13 mouse cellular contexts compared by ENCODE assay signal in the genomic region with DNA sequence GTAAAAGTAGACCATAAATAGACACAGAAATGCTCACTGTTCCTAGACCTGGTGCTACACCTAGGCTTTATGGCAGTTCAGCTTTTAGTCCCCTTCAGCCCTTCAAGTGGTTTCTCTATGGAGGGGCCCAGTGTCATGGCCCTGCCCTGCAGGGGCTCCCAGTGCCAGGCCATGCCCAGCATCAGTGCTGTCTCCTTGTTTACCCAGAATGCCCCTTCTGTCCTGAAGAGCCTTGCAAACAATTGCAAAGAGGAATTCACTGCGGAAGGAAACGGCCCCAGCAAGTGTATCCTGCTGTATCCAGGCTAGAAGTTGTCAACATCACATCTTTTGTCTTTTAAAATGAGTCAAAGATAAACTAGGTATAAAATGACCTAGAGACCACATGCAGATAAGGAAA.
"Had no signal": no experiment of that assay in that cellular context is flagged by ENCODE, and none has a peak within 500 bp of the region (broad histone marks: within the 10 kb centered on the region; RNA-seq: fewer than 3 reads in every experiment).

No protein-coding gene starts in this region.

- H3K9ac ChIP-seq: limb, embryonic 15.5 days; liver, embryonic 14.5 days; lung, embryonic 15.5 days; midbrain, embryonic 15.5 days; stomach, embryonic 15.5 days had no signal

- H3K27ac ChIP-seq: left cerebral cortex, adult 2 months; limb, embryonic 15.5 days; liver, embryonic 14.5 days; lung, embryonic 15.5 days; midbrain, embryonic 10.5 days; midbrain, embryonic 15.5 days; stomach, embryonic 15.5 days had no signal

- H3K36me3 ChIP-seq: limb, embryonic 15.5 days; lung, embryonic 15.5 days; midbrain, embryonic 10.5 days; midbrain, embryonic 15.5 days; stomach, embryonic 15.5 days had no signal

- ATAC-seq: inflammation-experienced regulatory T-cells, adult 6 months; midbrain, embryonic 15.5 days had no signal

- H3K9me3 ChIP-seq: limb, embryonic 15.5 days; lung, embryonic 15.5 days; midbrain, embryonic 10.5 days; midbrain, embryonic 15.5 days; stomach, embryonic 15.5 days had no signal

- DNase-seq: kidney, adult 2 months; kidney, postnatal 25 days; right cerebral cortex, postnatal 14 days; thymus, adult 2 months; thymus, postnatal 25 days had no signal

- H3K4me3 ChIP-seq: left cerebral cortex, adult 2 months; limb, embryonic 15.5 days; lung, embryonic 15.5 days; midbrain, embryonic 10.5 days; midbrain, embryonic 15.5 days; stomach, embryonic 15.5 days had no signal

- H3K27me3 ChIP-seq: limb, embryonic 15.5 days; lung, embryonic 15.5 days; midbrain, embryonic 15.5 days; stomach, embryonic 15.5 days had no signal

- H3K4me2 ChIP-seq: limb, embryonic 15.5 days; lung, embryonic 15.5 days; midbrain, embryonic 15.5 days; stomach, embryonic 15.5 days had no signal

- H3K4me1 ChIP-seq: limb, embryonic 15.5 days; lung, embryonic 15.5 days; midbrain, embryonic 10.5 days; midbrain, embryonic 15.5 days; stomach, embryonic 15.5 days had no signal
